Mouse (Mus musculus): ENCODE measurements around the gene Bola2.

Gene Bola2

GRCm38 (mm10) chr7:126690737-126691136, 4.5 kb upstream of the Bola2 start:
- no peak for DNase-seq

GRCm38 (mm10) chr7:126691676-126692075, 3.5 kb upstream of the Bola2 start:
- no peak for DNase-seq

GRCm38 (mm10) chr7:126692426-126692825, 2.8 kb upstream of the Bola2 start:
- no peak for DNase-seq

GRCm38 (mm10) chr7:126693256-126693655, 1.9 kb upstream of the Bola2 start:
- peak; percentile 92 for DNase-seq

- DNase-seq = no peak
Measured at GRCm38 (mm10) chr7:126693781-126694180, 1.4 kb upstream of the Bola2 start.

- DNase-seq = no peak
Measured at GRCm38 (mm10) chr7:126694441-126695051, 655 bp upstream of the Bola2 start.

- DNase-seq = peak; percentile 94 to 97
Measured at GRCm38 (mm10) chr7:126695631-126696207, 518 bp downstream of the Bola2 start, which contains the start of gene Slx1b. Gene Slx1b (minus strand): TSS chr7:126695784.

GRCm38 (mm10) chr7:126696303-126696702, 1.1 kb downstream of the Bola2 start:
- no peak for DNase-seq

GRCm38 (mm10) chr7:126696886-126697285, 1.7 kb downstream of the Bola2 start:
- DNase-seq = no peak

- DNase-seq = no peak
Measured at GRCm38 (mm10) chr7:126697838-126698237, 2.6 kb downstream of the Bola2 start.

GRCm38 (mm10) chr7:126700063-126701015, 5.1 kb downstream of the Bola2 start:
- DNase-seq = no peak

GRCm38 (mm10) chr7:126701070-126701469, 5.9 kb downstream of the Bola2 start:
- DNase-seq = peak; percentile 95 to 96

GRCm38 (mm10) chr7:126701559-126702357, 6.6 kb downstream of the Bola2 start:
- DNase-seq = no peak

- no peak for DNase-seq
Measured at GRCm38 (mm10) chr7:126702358-126702757, 7.2 kb downstream of the Bola2 start.

GRCm38 (mm10) chr7:126702861-126703756, 7.9 kb downstream of the Bola2 start:
- DNase-seq = no peak

GRCm38 (mm10) chr7:126703757-126704077, 8.5 kb downstream of the Bola2 start:
- no peak for DNase-seq

GRCm38 (mm10) chr7:126704121-126704980, 9.2 kb downstream of the Bola2 start:
- DNase-seq = peak; percentile 77 to 84

GRCm38 (mm10) chr7:126707442-126708174, 12.4 kb downstream of the Bola2 start, which contains the start of gene Coro1a:
Gene Coro1a (minus strand): TSS chr7:126707787.
- DNase-seq = no peak

- DNase-seq = no peak
Measured at GRCm38 (mm10) chr7:126708175-126708952, 13.2 kb downstream of the Bola2 start.
